Mouse (Mus musculus) testis, adult 2 months (tissue): Measurements from ENCODE around the gene Gnb1. TPM values are rescaled to one million over a fixed set of nuclear protein-coding genes. Genes with fewer than 3 reads are reported as not detected.
A peak's percentile ranks its signal among the peaks of the same experiment; 100 is the strongest.

Experiments
- H3K27ac ChIP-seq: fragments of 200-500 bp; 2 replicates; pipeline ENCODE4 v1.5.1; 2012; ENCODE audit warnings: low read depth, low read length; ENCODE audit not compliant: control insufficient read depth, insufficient read depth
- H3K27me3 ChIP-seq: fragments of 200-500 bp; 2 replicates; pipeline ENCODE4 v1.6.1; 2012; ENCODE audit warnings: mild to moderate bottlenecking, low read length, moderate library complexity; ENCODE audit not compliant: control insufficient read depth, insufficient read depth
- H3K36me3 ChIP-seq: fragments of 200-500 bp; 2 replicates; pipeline ENCODE4 v1.6.1; 2012; ENCODE audit warnings: mild to moderate bottlenecking, low read length; ENCODE audit not compliant: control insufficient read depth, insufficient read depth
- H3K4me1 ChIP-seq: fragments of 200-500 bp; 2 replicates; pipeline ENCODE4 v1.6.1; 2012; ENCODE audit warnings: low read length; ENCODE audit not compliant: control insufficient read depth, insufficient read depth
- H3K4me3 ChIP-seq: fragments of 200-500 bp; 2 replicates; pipeline ENCODE4 v1.5.1; 2012; ENCODE audit warnings: low read depth, mild to moderate bottlenecking, low read length, moderate library complexity, mixed read lengths; ENCODE audit not compliant: control insufficient read depth
- CTCF ChIP-seq: fragments of 200-500 bp; IDR thresholded peaks from 2 replicates; pipeline ENCODE4 v1.5.1; 2012; ENCODE audit warnings: low read depth, mild to moderate bottlenecking, inconsistent platforms, low read length, moderate library complexity; ENCODE audit not compliant: control insufficient read depth, insufficient read depth, insufficient replicate concordance
- POLR2A ChIP-seq: fragments of 200-500 bp; IDR thresholded peaks from 2 replicates; pipeline ENCODE4 v1.6.1; 2012; ENCODE audit warnings: low read depth, mild to moderate bottlenecking, inconsistent platforms, low read length, moderate library complexity; ENCODE audit not compliant: control insufficient read depth
- polyA plus RNA-seq: library from polyadenylated mRNA; depleted of rRNA; stranded (reverse); fragments of >200 nt; gene quantifications from 2 replicates; pipeline ENCODE4 v1.2.3, GENCODE M21; 2012

The Gnb1 gene
- polyA plus RNA-seq, 1 experiment = 422 TPM

DNA sequence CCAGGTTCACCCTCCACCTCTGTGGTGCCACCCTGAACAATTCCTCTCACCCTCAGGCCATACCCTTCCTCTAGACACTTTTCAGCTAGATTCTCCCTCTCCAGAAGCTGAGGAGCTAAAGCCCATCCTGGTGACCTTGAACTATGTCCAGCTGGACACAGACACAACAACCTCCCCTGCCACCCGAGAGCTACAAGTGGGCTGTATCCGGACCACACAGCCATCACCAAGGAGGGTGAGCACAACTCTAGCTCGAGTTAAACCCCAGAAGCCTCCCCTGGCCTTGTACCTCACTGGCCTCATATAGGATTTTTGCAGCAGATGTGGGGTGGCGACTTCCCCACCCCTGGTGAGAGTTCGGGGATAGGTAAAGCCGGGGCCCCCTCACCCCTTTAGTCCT, 25.6 kb upstream of the Gnb1 start:
- Histone ChIP-seq H3K36me3 (no peaks in the 10 kb centered on the region; the same call in 1 of the 2 replicates), H3K4me1 (peaks cover 3% of the 10 kb centered on the region), H3K4me3 (no peak overlapping the region), H3K27ac (no peak overlapping the region), H3K27me3 (no peaks in the 10 kb centered on the region)
- TF ChIP-seq CTCF (no peak), POLR2A (no peak)

GRCm38 (mm10) chr4:155466080-155466479, 25.1 kb upstream of the Gnb1 start:
- Histone ChIP-seq H3K36me3 (no peaks in the 10 kb centered on the region; the same call in 1 of the 2 replicates), H3K4me1 (peaks cover 3% of the 10 kb centered on the region), H3K27me3 (no peaks in the 10 kb centered on the region), H3K27ac (no peak overlapping the region), H3K4me3 (no peak overlapping the region)
- TF ChIP-seq CTCF = no peak
- no peak for TF ChIP-seq POLR2A

DNA sequence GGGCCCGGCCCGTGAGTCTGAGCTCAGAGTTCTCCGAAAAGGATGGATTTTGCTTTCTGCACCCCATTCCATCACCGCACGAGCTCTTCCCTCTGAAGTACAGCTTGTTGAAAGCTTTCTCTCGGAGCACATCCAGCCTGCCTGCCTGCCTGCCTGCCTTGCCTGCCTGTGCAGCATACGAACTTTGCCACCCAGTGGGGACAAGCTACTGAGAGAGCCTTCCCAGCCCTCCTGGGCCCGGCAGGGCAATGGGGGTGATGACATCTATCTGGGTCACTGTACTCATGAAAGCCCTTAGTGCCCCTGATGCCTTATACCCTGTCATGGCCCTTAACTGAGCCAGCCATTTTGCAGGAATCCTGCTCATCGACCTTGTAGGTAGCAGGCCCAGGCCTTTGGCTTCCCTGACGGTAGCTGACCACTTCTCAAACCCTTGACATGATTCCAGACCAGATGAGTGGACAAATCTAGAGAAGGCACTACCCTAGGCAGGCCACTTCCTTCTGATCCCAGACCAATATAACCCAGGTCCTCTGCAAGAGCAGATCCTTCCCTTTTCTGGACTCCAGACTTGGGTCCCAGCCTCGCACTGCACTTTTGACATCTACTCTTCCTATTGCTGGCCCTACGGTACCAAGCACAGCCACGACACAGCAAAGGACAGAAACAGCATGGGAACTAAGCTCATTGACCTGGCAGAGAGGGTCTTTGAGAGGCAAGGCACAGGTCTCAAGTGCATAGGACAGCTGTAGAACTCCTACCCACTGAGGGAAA, 23.7 kb upstream of the Gnb1 start:
- H3K36me3 ChIP-seq = no peaks in the 10 kb centered on the region; the same call in 1 of the 2 replicates
- no peak overlapping the region for H3K27ac ChIP-seq
- no peak overlapping the region for H3K4me3 ChIP-seq
- peaks cover 3% of the 10 kb centered on the region for H3K4me1 ChIP-seq
- TF ChIP-seq CTCF = no peak
- no peak for TF ChIP-seq POLR2A
- no peaks in the 10 kb centered on the region for H3K27me3 ChIP-seq

DNA sequence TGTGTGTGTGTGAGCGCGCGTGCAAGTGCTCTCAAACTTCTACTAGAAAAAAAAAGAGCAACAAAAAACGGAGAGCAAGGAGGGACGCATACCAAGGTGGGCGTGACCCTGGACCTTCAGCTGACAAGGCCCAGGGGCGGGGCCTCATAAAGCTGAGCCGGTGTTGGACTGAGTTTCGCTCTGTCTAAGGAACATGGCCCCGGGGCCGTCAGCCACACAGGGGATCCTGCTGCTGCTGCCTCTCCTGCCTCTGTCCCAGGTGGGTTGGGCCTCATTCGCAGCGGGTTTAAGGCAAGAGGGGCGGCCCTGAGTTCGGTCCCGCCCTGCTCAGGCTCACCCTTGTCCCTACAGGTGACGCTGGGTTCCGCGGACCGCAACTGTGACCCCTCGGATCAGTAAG, 22.2 kb upstream of the Gnb1 start, which contains the start of gene Tmem52:
Tmem52 (plus strand) TSS at position 163 of the 400 bp plus-strand sequence.
- H3K27me3 ChIP-seq = no peaks in the 10 kb centered on the region
- peaks cover 3% of the 10 kb centered on the region for H3K4me1 ChIP-seq
- H3K36me3 ChIP-seq = no peaks in the 10 kb centered on the region; the same call in 1 of the 2 replicates
- TF ChIP-seq CTCF (no peak), POLR2A (peak; percentile 66)
- peak within 1 kb of the TSS; percentile 48 for H3K27ac ChIP-seq
- H3K4me3 ChIP-seq = peak within 1 kb of the TSS; percentile 43

DNA sequence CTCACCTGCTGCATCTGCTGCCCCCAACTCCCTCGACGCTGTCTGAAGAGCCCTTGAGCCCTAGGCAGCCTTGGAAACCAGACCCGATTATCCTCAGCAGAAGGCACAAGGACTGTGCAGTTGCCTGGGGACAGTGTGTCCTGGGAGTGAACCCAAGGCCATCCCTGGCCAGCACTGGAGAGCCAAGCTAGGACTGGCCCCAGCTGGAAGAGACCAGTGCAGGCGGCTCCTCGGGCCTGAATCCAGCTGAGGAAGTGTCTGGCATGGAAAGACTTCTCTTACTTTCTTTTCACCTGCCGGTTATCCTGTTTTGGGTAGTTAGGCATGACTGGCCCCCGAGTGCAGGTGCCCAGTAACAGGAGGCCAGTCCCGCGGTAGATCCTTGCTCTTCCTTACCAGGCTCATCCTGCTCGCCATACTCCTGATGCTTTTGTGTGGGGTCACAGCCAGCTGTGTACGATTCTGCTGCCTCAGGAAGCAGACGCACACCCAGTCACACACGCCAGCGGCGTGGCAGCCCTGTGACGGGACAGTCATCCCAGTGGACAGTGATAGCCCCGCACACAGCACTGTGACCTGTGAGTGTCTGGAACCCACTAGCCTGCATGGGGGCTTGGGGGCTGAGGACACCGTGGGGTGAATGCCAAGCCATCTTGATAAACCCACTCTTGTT, 21.4 kb upstream of the Gnb1 start:
- H3K4me3 ChIP-seq = peak overlapping the region; percentile 43
- H3K4me1 ChIP-seq = peaks cover 3% of the 10 kb centered on the region
- H3K27me3 ChIP-seq = no peaks in the 10 kb centered on the region

DNA sequence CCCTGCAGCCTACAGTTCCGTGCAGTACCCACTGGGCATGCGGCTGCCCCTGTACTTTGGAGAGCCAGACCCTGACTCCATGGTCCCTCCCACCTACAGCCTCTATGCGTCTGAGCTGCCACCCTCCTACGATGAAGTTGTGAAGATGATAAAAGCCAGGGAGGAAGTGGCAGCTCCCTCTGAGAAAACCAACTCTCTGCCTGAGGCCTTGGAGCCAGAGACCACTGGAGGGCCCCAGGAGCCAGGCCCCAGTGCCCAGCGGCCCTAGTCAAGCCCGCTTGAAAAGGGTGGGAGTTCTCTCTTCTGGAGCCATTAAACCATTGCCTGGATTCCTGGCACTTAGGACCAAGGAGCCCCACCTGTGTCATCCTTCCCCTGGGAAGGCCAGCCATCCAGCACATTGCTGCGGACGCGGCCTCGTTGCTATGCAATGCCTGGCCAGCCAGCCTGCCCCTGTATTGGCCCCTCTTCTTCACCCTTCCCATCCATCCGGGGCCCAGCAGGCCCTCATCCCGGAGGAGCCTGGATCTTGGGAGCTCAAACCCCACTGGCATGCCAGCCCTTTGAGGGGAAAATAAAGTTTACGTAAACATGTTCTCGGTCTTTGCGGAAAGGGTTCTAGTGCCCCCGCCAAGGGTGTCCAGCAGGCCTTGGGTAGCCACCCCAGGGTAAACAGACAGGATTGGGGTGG, 20.8 kb upstream of the Gnb1 start:
- H3K4me1 ChIP-seq = peaks cover 3% of the 10 kb centered on the region
- no peak overlapping the region for H3K4me3 ChIP-seq
- TF ChIP-seq POLR2A = no peak
- no peak for TF ChIP-seq CTCF
- peak overlapping the region; percentile 48 for H3K27ac ChIP-seq
- H3K36me3 ChIP-seq = no peaks in the 10 kb centered on the region
- H3K27me3 ChIP-seq = no peaks in the 10 kb centered on the region

More for the DNA sequence above, 21.4 kb upstream of the Gnb1 start:
- H3K27ac ChIP-seq = peak overlapping the region; percentile 48
- H3K36me3 ChIP-seq = no peaks in the 10 kb centered on the region; the same call in 1 of the 2 replicates
- TF ChIP-seq CTCF (no peak), POLR2A (peak; percentile 49; the same call in 1 of the 2 replicates)

GRCm38 (mm10) chr4:155470997-155471396, 20.2 kb upstream of the Gnb1 start:
- Histone ChIP-seq H3K36me3 (no peaks in the 10 kb centered on the region), H3K4me1 (peaks cover 3% of the 10 kb centered on the region), H3K27ac (no peak overlapping the region), H3K27me3 (no peaks in the 10 kb centered on the region), H3K4me3 (no peak overlapping the region)
- no peak for TF ChIP-seq CTCF
- no peak for TF ChIP-seq POLR2A
